Mouse (Mus musculus) liver, postnatal 0 days (tissue): ENCODE results near the gene Bach2.

ENCODE experiments used
- CTCF ChIP-seq: sonication (generic); IDR thresholded peaks from 2 replicates; pipeline ENCODE4 v1.5.1; 2016; ENCODE audit warnings: antibody characterized with exemption, low read depth
- EP300 ChIP-seq: IDR thresholded peaks from 2 replicates; pipeline ENCODE4 v1.6.1; 2016; ENCODE audit warnings: antibody characterized with exemption, low read depth, mild to moderate bottlenecking

DNA sequence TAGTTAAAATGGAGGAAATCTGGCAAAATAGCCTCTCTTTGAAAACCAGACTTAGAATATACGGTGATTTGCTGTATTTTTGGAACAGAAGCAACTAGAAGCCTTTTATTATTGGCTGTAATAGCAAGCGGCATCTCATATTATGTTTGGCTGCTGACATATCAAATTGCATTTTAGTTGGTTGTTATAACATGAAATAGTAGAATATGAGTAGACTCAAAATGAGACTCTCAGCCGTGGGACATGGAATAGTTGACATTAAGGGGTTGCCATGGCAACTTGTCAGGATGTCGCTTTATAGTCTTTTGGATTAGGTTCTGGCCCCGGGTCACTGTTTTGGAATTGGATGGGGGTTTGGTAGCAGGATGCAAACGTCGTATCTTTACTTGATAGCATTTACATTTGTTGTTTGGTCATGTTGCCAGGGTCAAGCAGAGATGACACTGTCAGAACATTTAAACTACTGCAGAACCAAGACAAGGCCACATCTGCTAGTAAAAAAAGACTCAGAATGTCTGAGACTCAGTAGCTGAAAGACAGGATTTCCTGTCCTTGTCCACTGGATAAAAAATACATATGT lies 55.2 kb downstream of the Bach2 start:
- TF ChIP-seq CTCF (no peak), EP300 (no peak)
